Mouse (Mus musculus) T-helper 2 cell (primary cell): ENCODE measurements around the gene Oxnad1.

Experiments
- in situ Hi-C: fragments of 300-600 bp; cut with MboI, MseI; formaldehyde crosslinking; loops from one replicate; pipeline ENCODE4 v1.15.1; 2025; ENCODE audit warnings: high pct_unique_total_duplicates

Oxnad1 gene

GRCm38 (mm10) chr14:32141723-32142122, 56.5 kb downstream of the Oxnad1 start, which contains the start of gene Msmb:
Gene Msmb (plus strand): TSS chr14:32142023.
- in situ Hi-C loops = no loop called here

DNA sequence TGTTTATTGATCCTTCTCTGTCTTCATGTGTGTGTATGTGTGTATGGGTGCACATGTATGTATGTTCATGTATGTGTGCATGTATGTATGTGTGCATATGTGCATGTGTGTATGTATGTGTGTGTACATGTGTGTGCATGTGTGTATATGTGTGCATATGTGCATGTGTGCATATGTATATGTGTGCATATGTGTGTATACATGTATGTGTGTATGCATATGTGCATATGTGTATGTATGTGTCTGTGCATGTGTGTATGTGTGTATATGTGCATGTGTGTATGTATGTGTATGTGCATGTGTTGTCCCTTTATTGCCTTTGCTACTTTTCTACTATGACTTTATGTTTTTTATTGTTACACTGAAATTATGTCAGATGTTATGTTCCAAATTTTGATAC, 59.6 kb downstream of the Oxnad1 start:
- in situ Hi-C loops = no loop called here

DNA sequence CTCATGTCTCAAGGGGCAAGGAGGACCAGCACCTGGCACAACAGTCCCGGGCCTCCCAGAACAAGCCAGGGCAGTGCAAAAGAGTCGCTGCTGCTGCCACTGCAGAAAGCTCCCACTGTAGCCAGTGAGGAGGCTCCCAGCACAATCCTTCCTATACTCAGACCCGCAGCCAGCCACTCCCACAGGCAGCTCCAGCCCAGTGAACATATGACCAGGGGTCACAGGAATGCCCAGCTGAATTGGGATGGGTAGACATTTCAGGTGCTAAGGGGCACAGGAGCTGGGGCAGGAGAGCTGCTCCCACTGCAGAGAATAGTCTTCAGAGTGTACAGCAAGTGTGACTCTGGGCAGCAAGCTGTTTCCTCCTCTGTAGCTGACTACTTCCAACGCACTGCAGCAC, 60.2 kb downstream of the Oxnad1 start:
- in situ Hi-C loops = no loop called here

DNA sequence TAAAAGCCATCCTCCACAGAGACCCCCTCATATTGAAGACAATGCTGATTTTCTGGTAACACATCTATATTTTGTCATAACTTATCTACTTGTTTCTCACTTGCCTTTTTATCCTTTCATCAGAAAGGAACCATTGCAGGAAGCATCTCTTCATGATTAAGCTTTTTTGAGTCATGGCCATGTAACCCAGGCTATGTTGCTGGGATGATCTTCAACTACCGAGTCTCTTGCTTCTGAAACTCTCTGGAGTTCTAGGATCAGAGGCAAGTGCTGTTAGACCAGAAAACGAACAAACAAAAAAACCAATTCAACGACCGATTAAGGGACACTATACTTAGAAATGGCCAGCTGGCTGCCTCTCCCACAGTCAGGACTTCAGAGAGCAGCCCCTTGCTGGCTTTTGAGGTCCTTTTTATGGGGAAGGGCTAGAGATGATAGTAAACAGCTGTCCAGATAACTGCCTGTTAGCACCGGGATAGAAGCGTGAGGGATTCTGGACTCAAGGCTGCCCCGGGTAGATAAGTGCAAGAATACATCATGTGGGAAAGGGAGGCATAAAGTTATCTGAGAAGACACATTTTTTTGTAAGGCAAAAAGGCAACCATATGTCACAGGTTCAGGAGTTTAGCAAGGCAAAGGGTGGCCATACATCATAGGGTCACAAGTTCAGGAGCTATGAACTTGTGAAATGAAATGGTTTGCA, 60.8 kb downstream of the Oxnad1 start:
- in situ Hi-C loops = no loop called here

GRCm38 (mm10) chr14:32146578-32146977, 61.4 kb downstream of the Oxnad1 start:
- in situ Hi-C loops = no loop called here

- in situ Hi-C loops = loop anchor here (10.0 to 25.0 kb wide), 2 partner anchors 66 to 1139 kb away; partner anchors contain the start of genes Dph3, Glt8d1, Gnl3 and Oxnad1
Observed at GRCm38 (mm10) chr14:32150872-32151271, 65.7 kb downstream of the Oxnad1 start.

DNA sequence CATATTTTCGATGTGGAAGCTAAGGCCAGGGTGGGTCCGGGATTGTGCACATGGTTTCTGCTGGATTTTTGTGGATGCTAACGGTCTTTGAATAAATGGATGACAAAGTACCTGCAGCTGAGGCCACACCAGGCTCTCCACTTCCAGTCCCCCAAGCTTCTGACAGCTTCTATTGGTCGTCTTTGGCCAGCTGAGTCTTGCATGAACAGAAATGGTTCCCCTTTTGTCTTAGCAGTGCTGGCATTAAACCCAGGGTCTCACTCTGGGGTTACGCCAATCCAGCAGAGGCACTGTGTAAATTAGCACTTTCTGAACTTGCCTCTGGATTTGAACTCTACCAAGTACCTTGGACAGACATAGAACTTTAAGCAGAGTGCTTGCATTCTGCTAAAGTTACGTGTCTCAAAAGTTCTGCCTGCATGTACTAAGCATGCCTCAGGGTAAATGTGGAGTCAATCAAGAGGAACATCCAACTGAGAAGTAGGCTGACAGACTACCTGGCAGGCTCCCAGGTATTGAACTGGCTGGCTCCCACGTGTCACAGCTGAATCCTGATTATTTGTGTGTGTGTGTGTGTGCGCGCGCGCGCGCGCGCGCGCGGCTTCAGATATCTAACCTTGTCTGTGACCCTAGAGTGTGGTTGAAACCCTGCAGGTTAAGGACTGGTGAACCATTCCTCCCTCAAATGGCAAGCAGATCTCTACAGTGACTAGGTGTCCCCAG, 67.2 kb downstream of the Oxnad1 start:
- in situ Hi-C loops = loop anchor here (10.0 to 25.0 kb wide), 2 partner anchors 68 to 1140 kb away; partner anchors contain the start of genes Dph3, Glt8d1, Gnl3 and Oxnad1
